Mouse (Mus musculus) heart, embryonic 15.5 days (tissue): ENCODE data around the gene Ly6g6c. TPM values are rescaled to one million over a fixed set of nuclear protein-coding genes. Genes with fewer than 3 reads are reported as not detected.

Experiments used
- ATAC-seq: fragments of 200-750 bp; cut with Nextera tagmentation; replicated peaks from 2 replicates; pipeline ENCODE4 v1.8.0; 2017; ENCODE audit warnings: low read depth, moderate TSS enrichment; ENCODE audit not compliant: insufficient number of reproducible peaks, insufficient read depth, low FRiP score
- H3K27ac ChIP-seq: fragments of 300-500 bp; sonication (generic); 2 replicates; pipeline ENCODE4 v1.5.1; 2015; ENCODE audit warnings: mild to moderate bottlenecking, inconsistent platforms
- H3K27me3 ChIP-seq: fragments of 300-500 bp; sonication (generic); 2 replicates; pipeline ENCODE4 v1.6.1; 2015; ENCODE audit warnings: inconsistent platforms
- H3K36me3 ChIP-seq: fragments of 300-500 bp; sonication (generic); 2 replicates; pipeline ENCODE4 v1.6.1; 2015; ENCODE audit warnings: mild to moderate bottlenecking, inconsistent platforms
- H3K4me1 ChIP-seq: fragments of 300-500 bp; sonication (generic); replicated peaks from 2 replicates; pipeline ENCODE4 v1.6.1; 2015; ENCODE audit warnings: inconsistent platforms
- H3K4me2 ChIP-seq: fragments of 300-500 bp; sonication (generic); 2 replicates; pipeline ENCODE4 v1.6.1; 2015; ENCODE audit warnings: inconsistent platforms, mild to moderate bottlenecking, moderate library complexity
- H3K4me3 ChIP-seq: fragments of 300-500 bp; sonication (generic); 2 replicates; pipeline ENCODE4 v1.5.1; 2015; ENCODE audit warnings: mild to moderate bottlenecking, inconsistent platforms
- H3K9ac ChIP-seq: fragments of 300-500 bp; sonication (generic); 2 replicates; pipeline ENCODE4 v1.6.1; 2015; ENCODE audit warnings: mild to moderate bottlenecking, inconsistent platforms
- H3K9me3 ChIP-seq: fragments of 300-500 bp; sonication (generic); replicated peaks from 2 replicates; pipeline ENCODE4 v1.6.1; 2016; ENCODE audit warnings: inconsistent platforms
- WGBS: fragments of 180-500 bp; shearing (Covaris S2); methylation state at CpG from one replicate; pipeline ENCODE4 v1.1.7; 2015; ENCODE audit warnings: mixed read lengths; 5-methylcytosine and 5-hydroxymethylcytosine counted together
- polyA plus RNA-seq: library from polyadenylated mRNA; unstranded; fragments of >200 nt; fragmentation: Nextera tagmentation; extraction: Ambion mirVana; gene quantifications from 2 replicates; pipeline ENCODE4 v1.2.1, GENCODE M21; 2015

The Ly6g6c gene
- polyA plus RNA-seq, 1 experiment from 2014 or later: not detected

DNA sequence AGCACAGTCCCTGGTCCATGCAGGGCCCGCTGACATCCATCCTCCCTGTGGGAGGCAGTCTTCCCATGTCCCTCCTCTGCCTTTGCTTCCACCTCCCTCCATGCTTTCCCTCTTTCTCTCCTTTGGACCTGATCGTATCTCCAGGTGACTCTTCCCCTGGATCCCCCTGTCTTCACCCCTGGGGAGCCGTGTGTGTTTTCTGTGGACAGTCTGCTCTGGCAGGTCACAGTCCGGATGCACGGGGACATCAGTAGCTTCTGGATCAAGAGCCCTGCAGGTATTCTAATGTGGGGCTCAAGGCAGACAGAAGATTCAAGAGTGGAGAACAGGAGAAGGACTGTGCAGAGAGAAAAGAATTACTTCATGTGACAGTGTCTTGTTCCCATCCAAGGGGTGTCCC is 42.0 kb upstream of the Ly6g6c start:
- Histone ChIP-seq H3K4me1 (peaks cover 39% of the 10 kb centered on the region), H3K27ac (peak overlapping the region; percentile 79; the same call in 1 of the 2 replicates), H3K36me3 (no peaks in the 10 kb centered on the region), H3K9ac (no peak overlapping the region), H3K4me2 (no peak overlapping the region), H3K9me3 (no peaks in the 10 kb centered on the region), H3K27me3 (no peaks in the 10 kb centered on the region), H3K4me3 (no peak overlapping the region)
- ATAC-seq: no peak
- 83% methylated on average over 5 of the region's 5 CpGs for whole genome bisulfite sequencing

DNA sequence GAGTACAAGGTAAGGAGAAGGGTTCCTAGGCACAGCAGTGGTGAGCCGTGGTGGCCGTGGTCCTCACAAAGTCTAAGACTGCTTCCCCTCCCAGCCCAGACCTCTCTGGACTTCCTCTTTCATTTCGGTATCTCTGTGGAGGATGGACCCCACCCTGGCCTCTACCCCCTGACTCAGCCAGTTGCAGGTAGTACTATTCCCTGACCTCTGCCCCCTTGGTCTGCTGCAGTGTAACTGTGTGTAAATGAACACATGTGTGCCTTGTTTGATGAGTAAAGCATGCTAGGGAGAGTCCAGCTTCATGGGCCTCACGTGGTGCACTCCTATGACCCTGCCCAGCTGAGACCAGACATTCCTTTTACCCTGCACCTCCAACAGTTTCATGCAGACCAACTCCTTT is 41.4 kb upstream of the Ly6g6c start:
- no peak overlapping the region for H3K4me3 ChIP-seq
- H3K9ac ChIP-seq: no peak overlapping the region
- H3K4me2 ChIP-seq: no peak overlapping the region
- no peaks in the 10 kb centered on the region for H3K9me3 ChIP-seq
- no peaks in the 10 kb centered on the region for H3K36me3 ChIP-seq
- H3K27ac ChIP-seq: 0 out of 2 replicates have a peak overlapping the region, but pooled peaks have one; percentile 79
- no peaks in the 10 kb centered on the region for H3K27me3 ChIP-seq
- peaks cover 39% of the 10 kb centered on the region for H3K4me1 ChIP-seq
- ATAC-seq: no peak
- 56% methylated on average over 4 of the region's 4 CpGs for WGBS

DNA sequence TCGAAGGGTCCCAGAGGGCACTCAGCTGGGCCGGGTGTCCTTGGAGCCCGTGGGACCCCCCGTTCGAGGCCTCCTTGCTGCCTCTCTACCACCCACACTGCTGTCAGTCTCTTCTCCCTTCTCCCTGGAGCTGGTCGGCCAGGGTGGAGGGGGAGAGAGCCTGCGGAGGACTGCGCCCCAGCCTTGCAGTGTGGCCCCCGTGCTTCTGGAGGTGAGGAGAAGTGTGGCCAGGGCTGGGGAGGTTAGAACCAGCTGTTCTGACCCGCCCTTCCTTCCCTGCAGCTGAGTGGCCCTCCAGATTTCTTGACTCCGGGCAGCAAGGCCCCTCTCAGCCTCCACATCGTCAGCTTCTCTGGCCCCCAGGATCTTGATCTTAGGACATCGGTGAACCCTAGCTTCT is 40.9 kb upstream of the Ly6g6c start:
- Histone ChIP-seq H3K9me3 (no peaks in the 10 kb centered on the region), H3K4me3 (no peak overlapping the region), H3K4me1 (peaks cover 39% of the 10 kb centered on the region), H3K36me3 (no peaks in the 10 kb centered on the region), H3K4me2 (no peak overlapping the region), H3K27ac (0 out of 2 replicates have a peak overlapping the region, but pooled peaks have one; percentile 28), H3K27me3 (no peaks in the 10 kb centered on the region), H3K9ac (peak overlapping the region; percentile 12; the same call in 1 of the 2 replicates)
- 62% methylated on average over 13 of the region's 13 CpGs for WGBS
- ATAC-seq: no peak

DNA sequence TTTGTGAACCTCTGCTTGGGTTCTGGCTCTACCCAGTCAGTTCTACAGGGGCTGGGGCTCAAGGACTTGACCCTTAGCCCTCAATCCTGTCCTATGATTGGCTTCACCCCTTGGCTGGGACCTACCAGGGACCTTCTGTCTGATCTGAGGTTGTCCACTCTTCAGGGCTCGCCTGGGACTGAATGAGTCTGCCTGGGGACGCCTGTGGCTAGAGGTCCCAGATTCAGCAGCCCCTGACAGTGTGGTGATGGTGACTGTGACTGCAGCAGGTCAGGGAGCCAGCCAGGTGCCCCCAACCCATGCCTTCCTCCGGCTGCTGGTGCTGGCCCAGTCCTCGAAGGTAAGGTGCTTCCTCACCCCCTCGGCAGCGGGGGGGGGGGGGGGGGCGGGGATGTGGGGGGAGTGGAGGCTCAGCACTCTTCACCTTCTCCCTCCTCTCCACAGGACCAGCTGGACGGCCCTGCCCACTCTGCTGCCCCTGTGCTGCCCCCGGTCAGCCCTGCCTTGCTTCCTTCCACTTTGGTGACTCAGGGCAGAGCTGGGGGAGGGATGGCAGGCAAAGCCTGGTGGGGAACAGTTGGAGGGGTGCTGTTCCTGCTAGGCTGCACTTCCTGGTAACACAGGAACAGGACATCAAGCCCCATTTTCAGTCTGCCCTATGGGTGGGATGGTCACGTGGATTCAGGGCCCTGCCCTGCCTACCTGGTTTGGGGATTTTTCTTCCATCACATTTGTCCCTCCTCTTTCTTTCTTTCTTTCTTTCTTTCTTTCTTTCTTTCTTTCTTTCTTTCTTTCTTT is 40.3 kb upstream of the Ly6g6c start:
- H3K27ac ChIP-seq: no peak overlapping the region
- H3K36me3 ChIP-seq: no peaks in the 10 kb centered on the region
- 0 out of 2 replicates have a peak overlapping the region, but pooled peaks have one; percentile 12 for H3K9ac ChIP-seq
- H3K4me2 ChIP-seq: no peak overlapping the region
- H3K4me1 ChIP-seq: peaks cover 42% of the 10 kb centered on the region
- no peaks in the 10 kb centered on the region for H3K9me3 ChIP-seq
- H3K27me3 ChIP-seq: no peaks in the 10 kb centered on the region; the same call in 1 of the 2 replicates
- H3K4me3 ChIP-seq: no peak overlapping the region
- ATAC-seq: no peak
- WGBS: 50% methylated on average over 8 of the region's 10 CpGs

DNA sequence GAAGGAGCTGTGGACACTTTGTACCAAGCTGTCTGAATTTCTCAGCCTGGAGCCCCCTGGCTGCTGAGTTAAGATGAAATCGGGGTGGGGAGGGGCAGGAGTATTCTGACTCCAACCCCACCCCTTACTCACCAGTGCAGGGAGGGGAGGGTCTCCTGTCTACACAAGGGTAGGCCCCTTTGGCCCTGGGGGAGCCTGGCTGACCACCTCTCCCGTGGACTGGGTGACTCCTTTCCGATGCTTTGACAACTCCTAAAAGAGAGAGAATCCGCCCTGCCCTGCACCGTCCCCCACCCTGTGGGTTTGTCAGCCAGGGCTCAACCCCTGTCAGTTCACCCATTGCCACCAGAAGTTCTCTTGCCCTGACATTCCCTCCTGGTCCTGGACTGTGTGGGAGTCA is 39.0 kb upstream of the Ly6g6c start:
- H3K9ac ChIP-seq: no peak overlapping the region
- H3K27ac ChIP-seq: no peak overlapping the region
- H3K36me3 ChIP-seq: no peaks in the 10 kb centered on the region
- ATAC-seq: no peak
- peaks cover 39% of the 10 kb centered on the region for H3K4me1 ChIP-seq
- H3K9me3 ChIP-seq: no peaks in the 10 kb centered on the region
- 73% methylated on average over 5 of the region's 5 CpGs for WGBS
- H3K4me2 ChIP-seq: no peak overlapping the region
- no peak overlapping the region for H3K4me3 ChIP-seq
- H3K27me3 ChIP-seq: no peaks in the 10 kb centered on the region; the same call in 1 of the 2 replicates

DNA sequence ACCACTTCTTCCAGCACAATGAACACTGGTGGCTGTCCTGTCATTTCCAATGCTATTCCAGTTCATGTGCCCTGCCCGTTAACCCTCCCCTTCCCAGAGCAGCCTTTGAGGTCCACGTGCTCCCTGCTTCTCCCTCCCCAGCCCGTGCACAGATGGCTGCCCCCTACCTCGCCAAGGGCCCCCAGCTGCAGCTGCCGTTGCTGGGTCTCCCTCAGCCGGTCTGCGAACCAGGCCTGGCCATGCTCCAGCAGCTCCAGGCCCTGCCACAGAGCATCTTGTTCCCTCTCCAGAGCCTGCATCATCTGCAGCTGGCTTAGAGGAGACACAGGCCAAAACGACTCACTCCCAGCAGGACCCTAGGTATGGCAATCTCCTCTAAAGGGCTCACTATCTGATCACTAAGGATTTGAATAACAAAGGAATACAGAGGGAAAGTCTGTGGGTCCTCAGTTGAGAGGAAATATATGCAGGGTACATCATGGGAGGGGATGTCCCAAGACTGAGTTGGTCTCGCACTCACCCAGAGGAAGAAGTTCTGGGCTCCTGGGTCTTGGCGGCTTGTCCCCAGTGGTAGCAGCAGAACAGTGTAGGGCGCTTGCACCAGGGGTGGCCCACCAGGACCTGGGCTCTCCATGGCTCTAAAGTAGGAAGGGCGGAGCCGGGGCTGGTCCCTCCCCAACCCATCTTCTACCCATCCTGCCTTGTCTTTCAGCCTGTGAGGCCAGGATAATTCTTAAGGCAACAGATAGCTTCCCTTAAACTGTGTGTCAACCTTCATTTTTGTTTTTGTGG is 37.7 kb upstream of the Ly6g6c start, which contains the start of gene Sapcd1:
Gene Sapcd1 (minus strand): TSS at position 740 of the 792 bp plus-strand sequence.
- peaks cover 35% of the 10 kb centered on the region for H3K4me1 ChIP-seq
- no peak for ATAC-seq
- 36% methylated on average over 13 of the region's 13 CpGs for WGBS
- H3K9me3 ChIP-seq: no peaks in the 10 kb centered on the region
- 0 out of 2 replicates have a peak within 1 kb of the TSS, but pooled peaks have one; percentile 22 for H3K4me2 ChIP-seq
- H3K36me3 ChIP-seq: no peaks in the 10 kb centered on the region
- H3K27me3 ChIP-seq: no peaks in the 10 kb centered on the region; the same call in 1 of the 2 replicates
- 0 out of 2 replicates have a peak within 1 kb of the TSS, but pooled peaks have one; percentile 26 for H3K27ac ChIP-seq
- no peak within 1 kb of the TSS for H3K4me3 ChIP-seq
- no peak within 1 kb of the TSS for H3K9ac ChIP-seq

DNA sequence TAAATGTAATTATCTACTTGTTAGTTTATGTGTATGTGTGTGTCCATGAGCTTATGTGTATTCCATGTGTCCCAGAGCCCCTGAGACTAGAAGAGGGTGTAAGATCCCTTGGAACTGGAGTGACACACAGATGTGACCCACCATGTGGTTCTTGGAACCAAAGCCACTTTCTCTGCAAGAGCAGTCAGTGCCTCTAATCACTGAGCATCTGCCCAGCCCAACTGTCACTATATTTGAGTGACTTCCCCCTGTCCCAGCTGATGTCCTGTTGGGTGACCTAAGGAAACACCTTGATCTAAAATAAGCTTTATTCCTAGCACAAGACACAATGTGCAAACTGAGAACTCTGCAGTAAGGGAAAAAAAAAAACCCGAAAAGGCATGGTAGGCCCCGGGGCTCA is 36.9 kb upstream of the Ly6g6c start:
- WGBS: 65% methylated on average over 2 of the region's 2 CpGs
- H3K27ac ChIP-seq: no peak overlapping the region
- H3K4me1 ChIP-seq: peaks cover 32% of the 10 kb centered on the region

DNA sequence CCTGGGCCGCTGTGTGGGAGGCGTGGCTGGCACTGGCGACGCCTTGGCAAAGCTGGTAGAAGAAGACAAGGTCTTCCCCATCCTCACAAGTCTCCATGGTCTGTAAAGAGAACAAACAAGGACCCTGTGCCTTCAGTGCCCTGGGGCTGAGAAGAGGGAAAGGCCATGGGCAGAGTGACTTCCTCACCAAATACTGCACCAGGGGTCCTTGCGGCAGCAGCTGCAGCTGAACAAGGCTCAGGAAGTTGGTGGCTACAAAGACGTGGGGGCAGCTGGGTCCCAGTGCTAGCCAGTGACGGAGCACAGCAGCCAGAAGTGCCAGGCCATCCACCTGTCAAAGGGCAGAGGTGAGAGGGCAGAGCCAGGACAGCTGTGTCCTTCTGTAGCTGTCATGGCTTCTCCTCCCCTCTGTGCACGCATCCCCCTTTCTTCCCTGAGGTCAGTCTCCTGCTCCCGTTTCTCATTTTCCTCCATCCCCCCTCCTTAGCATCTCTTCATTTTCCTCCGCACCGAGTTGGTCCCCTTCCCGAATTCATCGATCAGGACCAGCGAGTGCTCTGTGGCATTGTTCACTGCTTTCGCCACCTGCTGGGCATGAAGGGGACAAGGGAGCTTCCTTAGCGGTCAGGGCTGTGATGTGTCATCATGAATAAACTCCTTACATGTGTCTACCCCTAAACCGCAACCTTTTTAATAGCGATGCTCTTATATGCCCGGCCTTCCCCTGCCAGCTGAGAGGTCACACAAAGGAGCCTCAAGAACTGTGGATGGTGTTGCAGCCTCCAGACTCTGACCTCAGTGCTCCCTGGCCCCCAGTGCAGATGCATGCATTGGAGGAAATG is 35.3 kb upstream of the Ly6g6c start:
- Histone ChIP-seq H3K9ac (peak overlapping the region; percentile 22; the same call in 1 of the 2 replicates), H3K27ac (no peak overlapping the region), H3K27me3 (no peaks in the 10 kb centered on the region; the same call in 1 of the 2 replicates), H3K4me3 (no peak overlapping the region), H3K9me3 (no peaks in the 10 kb centered on the region), H3K4me2 (no peak overlapping the region), H3K4me1 (peaks cover 18% of the 10 kb centered on the region), H3K36me3 (no peaks in the 10 kb centered on the region)
- WGBS: 43% methylated on average over 19 of the region's 19 CpGs
- no peak for ATAC-seq

More for the DNA sequence above, 36.9 kb upstream of the Ly6g6c start:
- no peak overlapping the region for H3K9ac ChIP-seq
- H3K4me2 ChIP-seq: no peak overlapping the region
- no peaks in the 10 kb centered on the region; the same call in 1 of the 2 replicates for H3K27me3 ChIP-seq
- ATAC-seq: no peak
- H3K9me3 ChIP-seq: no peaks in the 10 kb centered on the region
- no peaks in the 10 kb centered on the region for H3K36me3 ChIP-seq
- H3K4me3 ChIP-seq: no peak overlapping the region

DNA sequence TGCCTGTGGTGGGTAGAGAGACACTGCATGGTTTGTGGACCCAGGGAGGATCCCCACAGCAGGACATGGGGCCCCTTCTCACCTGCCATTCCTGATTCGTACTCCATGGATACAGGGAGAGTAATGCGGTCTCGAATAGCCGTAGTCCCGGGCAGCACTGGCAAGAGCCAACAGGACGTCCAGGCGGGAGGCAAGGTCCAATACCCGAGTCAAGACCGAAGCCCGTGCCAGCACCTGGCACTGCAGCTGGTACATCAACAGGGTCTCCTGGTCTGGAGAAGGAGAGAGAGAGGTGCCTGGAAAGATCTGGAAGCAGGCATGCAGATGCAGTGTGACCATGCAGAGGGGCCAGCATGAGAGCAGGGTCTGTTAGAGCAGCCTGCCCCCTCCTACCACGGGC is 33.9 kb upstream of the Ly6g6c start:
- no peak overlapping the region for H3K9ac ChIP-seq
- H3K27me3 ChIP-seq: no peaks in the 10 kb centered on the region; the same call in 1 of the 2 replicates
- no peak overlapping the region for H3K4me2 ChIP-seq
- peaks cover 15% of the 10 kb centered on the region for H3K4me1 ChIP-seq
- H3K27ac ChIP-seq: no peak overlapping the region
- no peak for ATAC-seq
- H3K36me3 ChIP-seq: no peaks in the 10 kb centered on the region
- no peak overlapping the region for H3K4me3 ChIP-seq
- 89% methylated on average over 11 of the region's 11 CpGs for WGBS
- H3K9me3 ChIP-seq: no peaks in the 10 kb centered on the region

DNA sequence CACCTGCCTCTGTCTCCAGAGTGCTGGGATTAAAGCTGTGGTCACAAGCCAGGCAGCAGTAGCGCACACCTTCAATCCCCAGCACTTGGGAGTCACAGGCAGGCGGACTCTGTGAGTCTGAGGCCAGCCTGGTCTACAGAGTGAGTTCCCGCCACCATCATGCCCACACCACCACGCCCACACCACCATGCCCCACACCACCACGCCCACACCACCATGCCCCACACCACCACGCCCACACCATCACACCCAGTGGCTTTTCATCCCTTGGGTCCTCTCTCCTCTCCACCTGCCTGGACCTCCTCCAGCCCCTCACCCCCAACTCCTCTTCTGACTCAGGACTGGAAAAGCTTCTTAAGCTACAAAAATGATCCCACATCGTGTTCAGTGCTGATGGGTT is 33.3 kb upstream of the Ly6g6c start:
- Histone ChIP-seq H3K36me3 (no peaks in the 10 kb centered on the region), H3K27me3 (no peaks in the 10 kb centered on the region; the same call in 1 of the 2 replicates), H3K4me2 (no peak overlapping the region), H3K4me1 (peaks cover 11% of the 10 kb centered on the region), H3K27ac (no peak overlapping the region), H3K9ac (no peak overlapping the region), H3K9me3 (no peaks in the 10 kb centered on the region), H3K4me3 (no peak overlapping the region)
- WGBS: 72% methylated on average over 7 of the region's 7 CpGs
- ATAC-seq: no peak
